Mouse (Mus musculus): ENCODE data around the gene Phf3. TPM values are rescaled to one million over a fixed set of nuclear protein-coding genes. Genes with fewer than 3 reads are reported as not detected.

The Phf3 gene
- total and polyA plus RNA-seq, 2 experiments from 2014 or later = 17.7 to 30.6 TPM

DNA sequence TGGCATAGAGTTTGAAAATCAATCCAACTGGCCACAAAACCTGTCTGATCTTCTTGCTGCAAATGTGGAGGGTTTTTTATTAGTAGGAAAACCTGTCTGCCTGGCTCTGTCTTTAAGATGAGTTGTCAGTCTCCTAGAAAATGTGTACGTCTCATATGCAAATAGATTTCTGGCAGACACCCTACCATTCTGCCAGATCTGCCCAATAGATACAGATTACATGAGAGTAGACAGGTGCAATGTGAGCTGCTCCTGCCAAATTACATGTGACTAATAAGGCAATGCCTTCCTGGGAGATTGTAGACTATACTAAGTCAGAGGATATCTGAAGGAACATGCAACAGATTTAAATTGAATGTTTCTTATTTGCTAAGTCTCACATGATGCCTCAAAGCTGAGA is 83.5 kb downstream of the Phf3 start:
- no peak for TF ChIP-seq CTCF (IDR thresholded peaks at IDR 0.05; ENCODE audit: low read depth)
- TF ChIP-seq EP300 (IDR thresholded peaks at IDR 0.05; ENCODE audit: low read depth) = no peak
- DNase-seq (ENCODE audit: low spot score) (no peak), ATAC-seq (ENCODE audit: insufficient read depth, low read depth) (no peak)
- no peaks in the 10 kb centered on the region for H3K36me3 ChIP-seq (replicated peaks; ENCODE audit: control insufficient read depth, insufficient read depth, low read length)
- H3K4me1 ChIP-seq (ENCODE audit: control insufficient read depth, insufficient read depth) = no peaks in the 10 kb centered on the region; the same call in 1 of the 2 replicates
- 0 out of 2 replicates have a peak, but pooled peaks cover 3% of the 10 kb centered on the region for H3K9me3 ChIP-seq (replicated peaks; ENCODE audit: control insufficient read depth, low read length)
- no peak overlapping the region for H3K27ac ChIP-seq (ENCODE audit: low read depth)
- 50% methylated on average over 1 of the region's 1 CpGs for WGBS
- no peaks in the 10 kb centered on the region for H3K27me3 ChIP-seq (ENCODE audit: control insufficient read depth, insufficient read depth, low read length)
- no peak overlapping the region for H3K4me2 ChIP-seq (ENCODE audit: low read depth, low read length)
- no peak overlapping the region for H3K9ac ChIP-seq (replicated peaks; ENCODE audit: low read depth, low read length)
- no peak overlapping the region for H3K4me3 ChIP-seq (ENCODE audit: low read depth, low read length)

- Histone ChIP-seq H3K27ac (ENCODE audit: low read depth) (no peak overlapping the region), H3K4me3 (ENCODE audit: low read depth, low read length) (no peak overlapping the region), H3K4me2 (ENCODE audit: low read depth, low read length) (no peak overlapping the region), H3K9ac (replicated peaks; ENCODE audit: low read depth, low read length) (no peak overlapping the region), H3K27me3 (ENCODE audit: control insufficient read depth, insufficient read depth, low read length) (no peaks in the 10 kb centered on the region), H3K9me3 (replicated peaks; ENCODE audit: control insufficient read depth, low read length) (0 out of 2 replicates have a peak, but pooled peaks cover 3% of the 10 kb centered on the region), H3K4me1 (ENCODE audit: control insufficient read depth, insufficient read depth) (no peaks in the 10 kb centered on the region; the same call in 1 of the 2 replicates), H3K36me3 (replicated peaks; ENCODE audit: control insufficient read depth, insufficient read depth, low read length) (no peaks in the 10 kb centered on the region)
- WGBS = 47% methylated on average over 1 of the region's 1 CpGs
- ATAC-seq (ENCODE audit: insufficient read depth, low read depth) = no peak
- no peak for DNase-seq (ENCODE audit: low spot score)
- TF ChIP-seq CTCF (IDR thresholded peaks at IDR 0.05; ENCODE audit: low read depth) (no peak), EP300 (IDR thresholded peaks at IDR 0.05; ENCODE audit: low read depth) (no peak)
These were observed 84.0 kb downstream of the Phf3 start for GRCm38 (mm10) chr1:30789689-30790088.

GRCm38 (mm10) chr1:30789001-30789400 is 84.7 kb downstream of the Phf3 start:
- H3K9ac ChIP-seq (replicated peaks; ENCODE audit: low read depth, low read length) = no peak overlapping the region
- DNase-seq (ENCODE audit: low spot score) = peak; percentile 41
- 0 out of 2 replicates have a peak, but pooled peaks have one; percentile 39 for ATAC-seq (ENCODE audit: insufficient read depth, low read depth)
- no peak overlapping the region for H3K4me3 ChIP-seq (ENCODE audit: low read depth, low read length)
- TF ChIP-seq EP300 (IDR thresholded peaks at IDR 0.05; ENCODE audit: low read depth) (no peak), CTCF (IDR thresholded peaks at IDR 0.05; ENCODE audit: low read depth) (no peak)
- no peak overlapping the region for H3K27ac ChIP-seq (ENCODE audit: low read depth)
- no peak overlapping the region for H3K4me2 ChIP-seq (ENCODE audit: low read depth, low read length)
- H3K9me3 ChIP-seq (replicated peaks; ENCODE audit: control insufficient read depth, low read length) = 0 out of 2 replicates have a peak, but pooled peaks cover 3% of the 10 kb centered on the region
- H3K27me3 ChIP-seq (ENCODE audit: control insufficient read depth, insufficient read depth, low read length) = no peaks in the 10 kb centered on the region
- no peaks in the 10 kb centered on the region; the same call in 1 of the 2 replicates for H3K4me1 ChIP-seq (ENCODE audit: control insufficient read depth, insufficient read depth)
- H3K36me3 ChIP-seq (replicated peaks; ENCODE audit: control insufficient read depth, insufficient read depth, low read length) = no peaks in the 10 kb centered on the region
- 34% methylated on average over 2 of the region's 2 CpGs for WGBS

GRCm38 (mm10) chr1:30786583-30786982 is 87.1 kb downstream of the Phf3 start:
- no peaks in the 10 kb centered on the region; the same call in 1 of the 2 replicates for H3K4me1 ChIP-seq (ENCODE audit: control insufficient read depth, insufficient read depth)
- TF ChIP-seq CTCF (IDR thresholded peaks at IDR 0.05; ENCODE audit: low read depth) = no peak
- TF ChIP-seq EP300 (IDR thresholded peaks at IDR 0.05; ENCODE audit: low read depth) = no peak
- H3K4me2 ChIP-seq (ENCODE audit: low read depth, low read length) = peak overlapping the region; percentile 50
- 25% methylated on average over 9 of the region's 9 CpGs for WGBS
- DNase-seq (ENCODE audit: low spot score) (peak; percentile 76), ATAC-seq (ENCODE audit: insufficient read depth, low read depth) (peak; percentile 82)
- H3K36me3 ChIP-seq (replicated peaks; ENCODE audit: control insufficient read depth, insufficient read depth, low read length) = no peaks in the 10 kb centered on the region
- no peaks in the 10 kb centered on the region for H3K27me3 ChIP-seq (ENCODE audit: control insufficient read depth, insufficient read depth, low read length)
- 0 out of 2 replicates have a peak, but pooled peaks cover 3% of the 10 kb centered on the region for H3K9me3 ChIP-seq (replicated peaks; ENCODE audit: control insufficient read depth, low read length)
- 0 out of 2 replicates have a peak overlapping the region, but pooled peaks have one; percentile 2 for H3K4me3 ChIP-seq (ENCODE audit: low read depth, low read length)
- H3K27ac ChIP-seq (ENCODE audit: low read depth) = peak overlapping the region; percentile 81
- H3K9ac ChIP-seq (replicated peaks; ENCODE audit: low read depth, low read length) = no peak overlapping the region; the same call in 1 of the 2 replicates

DNA sequence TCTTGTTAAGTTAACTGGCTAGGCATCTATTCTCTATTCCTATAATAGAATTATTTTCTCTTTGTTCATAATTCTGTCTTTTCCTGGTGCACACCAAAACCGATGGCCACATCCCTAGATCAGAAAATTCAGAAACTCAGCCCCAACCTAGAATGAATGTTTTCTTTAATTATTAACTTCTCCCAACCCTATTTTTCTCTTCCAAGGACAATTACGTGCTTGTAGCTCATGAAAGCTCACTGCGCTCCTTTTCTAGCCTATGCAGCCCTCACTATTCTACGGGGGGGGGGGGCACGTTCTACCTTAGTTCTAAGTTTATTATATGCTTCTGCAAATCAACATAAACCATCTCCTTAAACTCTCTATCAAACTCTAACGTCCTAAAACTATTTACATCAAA is 90.0 kb downstream of the Phf3 start:
- no peak overlapping the region for H3K27ac ChIP-seq (ENCODE audit: low read depth)
- no peaks in the 10 kb centered on the region for H3K4me1 ChIP-seq (ENCODE audit: control insufficient read depth, insufficient read depth)
- ATAC-seq (ENCODE audit: insufficient read depth, low read depth) (no peak), DNase-seq (ENCODE audit: low spot score) (no peak)
- no peak overlapping the region for H3K9ac ChIP-seq (replicated peaks; ENCODE audit: low read depth, low read length)
- TF ChIP-seq CTCF (IDR thresholded peaks at IDR 0.05; ENCODE audit: low read depth) (no peak), EP300 (IDR thresholded peaks at IDR 0.05; ENCODE audit: low read depth) (no peak)
- no peaks in the 10 kb centered on the region for H3K36me3 ChIP-seq (replicated peaks; ENCODE audit: control insufficient read depth, insufficient read depth, low read length)
- H3K27me3 ChIP-seq (ENCODE audit: control insufficient read depth, insufficient read depth, low read length) = no peaks in the 10 kb centered on the region
- H3K4me3 ChIP-seq (ENCODE audit: low read depth, low read length) = no peak overlapping the region
- H3K4me2 ChIP-seq (ENCODE audit: low read depth, low read length) = no peak overlapping the region
- 75% methylated on average over 6 of the region's 6 CpGs for WGBS
- H3K9me3 ChIP-seq (replicated peaks; ENCODE audit: control insufficient read depth, low read length) = no peaks in the 10 kb centered on the region

- peak; percentile 55 for TF ChIP-seq CTCF (IDR thresholded peaks at IDR 0.05; ENCODE audit: low read depth)
- no peak for TF ChIP-seq EP300 (IDR thresholded peaks at IDR 0.05; ENCODE audit: low read depth)
- Histone ChIP-seq H3K4me2 (ENCODE audit: low read depth, low read length) (no peak overlapping the region), H3K27me3 (ENCODE audit: control insufficient read depth, insufficient read depth, low read length) (no peaks in the 10 kb centered on the region), H3K36me3 (replicated peaks; ENCODE audit: control insufficient read depth, insufficient read depth, low read length) (no peaks in the 10 kb centered on the region), H3K9me3 (replicated peaks; ENCODE audit: control insufficient read depth, low read length) (no peaks in the 10 kb centered on the region), H3K9ac (replicated peaks; ENCODE audit: low read depth, low read length) (no peak overlapping the region), H3K4me3 (ENCODE audit: low read depth, low read length) (no peak overlapping the region), H3K4me1 (ENCODE audit: control insufficient read depth, insufficient read depth) (no peaks in the 10 kb centered on the region), H3K27ac (ENCODE audit: low read depth) (no peak overlapping the region)
- DNase-seq (ENCODE audit: low spot score) (no peak), ATAC-seq (ENCODE audit: insufficient read depth, low read depth) (no peak)
- WGBS = 41% methylated on average over 6 of the region's 6 CpGs
These were observed 93.4 kb downstream of the Phf3 start for GRCm38 (mm10) chr1:30780293-30780692.

Data from heart, postnatal 0 days (tissue).